Mouse (Mus musculus) inflammation-experienced regulatory T-cells, adult 6 months (primary cell): ENCODE results near the gene Stmn1. TPM values are rescaled to one million over a fixed set of nuclear protein-coding genes. Genes with fewer than 3 reads are reported as not detected.

Experiments
- ATAC-seq: one replicate; pipeline ENCODE4 v1.8.0; 2017
- polyA plus RNA-seq, 3 experiments: library from polyadenylated mRNA; unstranded; fragments of 100-300 nt; shearing (Covaris generic); gene quantifications; one replicate each; pipeline ENCODE4 v1.2.1; 2017

Gene Stmn1
- 100 to 1,000 TPM in 1 of 3 experiments, 10 to 100 TPM in 2; 62.2 to 637 (median 91.9) TPM for polyA plus RNA-seq

DNA sequence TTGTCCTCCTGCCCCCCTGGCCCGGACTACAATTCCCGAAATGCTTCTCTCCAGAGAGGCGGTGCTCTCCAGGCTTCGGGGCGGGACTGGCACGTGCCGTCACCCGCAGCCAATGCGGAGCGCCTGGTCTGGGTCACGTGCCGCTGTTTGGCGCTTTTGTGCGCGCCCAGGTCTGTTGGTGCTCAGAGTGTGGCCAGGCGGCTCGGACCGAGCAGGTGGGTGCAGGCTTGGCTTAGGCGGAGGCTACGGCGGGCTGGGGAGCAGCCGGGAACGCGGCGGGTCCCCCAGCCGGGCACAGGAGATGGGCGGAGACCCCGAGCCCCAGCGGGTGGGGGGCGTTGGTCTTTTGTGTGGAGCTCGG, at the start of gene Stmn1:
Gene Stmn1 (plus strand): TSS at position 106 of the 361 bp plus-strand sequence.
- peak; percentile 87 for ATAC-seq

DNA sequence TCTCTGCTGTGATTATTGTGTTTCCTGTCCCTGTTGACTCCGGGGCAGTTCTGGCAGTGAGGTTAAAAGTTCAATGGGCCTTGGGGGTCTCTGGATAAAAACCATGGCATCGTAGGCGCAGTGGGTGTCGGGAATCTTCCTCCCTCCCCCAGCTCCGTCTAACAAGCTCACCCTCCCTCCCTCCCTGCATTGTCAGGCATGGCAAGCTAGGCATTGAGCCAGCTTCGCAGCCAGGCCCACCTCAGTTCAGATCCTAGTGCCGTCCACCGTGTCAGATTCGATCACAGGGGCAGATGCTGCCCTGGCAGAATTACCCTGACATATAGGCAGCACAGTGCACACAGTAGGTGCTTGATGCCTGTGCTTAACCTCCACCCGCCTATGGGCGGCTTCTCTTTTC, 46.1 kb upstream of the Stmn1 start:
- ATAC-seq = no peak

DNA sequence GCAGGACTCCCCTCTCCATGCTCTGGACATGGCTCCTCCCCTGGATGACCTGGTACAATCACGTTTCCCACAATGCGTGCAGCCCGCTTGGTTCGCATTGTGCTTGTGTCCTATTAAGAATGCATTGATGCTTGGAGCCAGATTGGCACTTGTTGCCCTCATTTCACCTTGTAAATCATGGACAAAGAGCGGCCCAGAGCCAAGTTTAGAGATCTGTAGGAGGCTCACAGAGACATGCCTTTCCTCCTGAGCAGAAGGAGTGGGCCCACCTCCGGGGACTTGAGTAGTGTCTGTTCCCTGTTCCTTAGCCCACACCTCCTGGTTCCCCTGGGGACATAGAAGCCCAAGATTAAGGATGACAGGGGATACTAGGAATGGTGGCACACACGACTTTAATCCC, 44.2 kb upstream of the Stmn1 start:
- ATAC-seq = no peak

DNA sequence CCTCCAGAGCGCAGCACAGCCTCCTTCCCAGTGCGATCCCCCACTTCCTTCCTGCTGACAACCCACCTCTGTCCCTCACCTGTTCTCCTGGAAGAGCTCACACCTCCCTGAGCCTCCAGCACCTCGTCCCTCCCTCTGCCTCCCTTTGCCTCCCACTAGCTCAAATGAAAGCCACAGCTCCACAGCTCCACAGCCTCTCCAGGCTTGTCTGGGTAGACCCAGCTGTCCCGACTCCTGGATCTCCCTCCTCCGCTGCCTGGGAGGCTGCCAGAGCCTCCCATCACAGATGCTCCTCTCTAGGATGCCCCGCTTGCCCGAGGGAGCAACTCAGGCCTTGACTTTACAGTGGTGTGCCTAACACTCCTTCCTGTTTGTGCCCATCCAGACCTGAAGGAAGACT, 43.0 kb upstream of the Stmn1 start:
- ATAC-seq = no peak

DNA sequence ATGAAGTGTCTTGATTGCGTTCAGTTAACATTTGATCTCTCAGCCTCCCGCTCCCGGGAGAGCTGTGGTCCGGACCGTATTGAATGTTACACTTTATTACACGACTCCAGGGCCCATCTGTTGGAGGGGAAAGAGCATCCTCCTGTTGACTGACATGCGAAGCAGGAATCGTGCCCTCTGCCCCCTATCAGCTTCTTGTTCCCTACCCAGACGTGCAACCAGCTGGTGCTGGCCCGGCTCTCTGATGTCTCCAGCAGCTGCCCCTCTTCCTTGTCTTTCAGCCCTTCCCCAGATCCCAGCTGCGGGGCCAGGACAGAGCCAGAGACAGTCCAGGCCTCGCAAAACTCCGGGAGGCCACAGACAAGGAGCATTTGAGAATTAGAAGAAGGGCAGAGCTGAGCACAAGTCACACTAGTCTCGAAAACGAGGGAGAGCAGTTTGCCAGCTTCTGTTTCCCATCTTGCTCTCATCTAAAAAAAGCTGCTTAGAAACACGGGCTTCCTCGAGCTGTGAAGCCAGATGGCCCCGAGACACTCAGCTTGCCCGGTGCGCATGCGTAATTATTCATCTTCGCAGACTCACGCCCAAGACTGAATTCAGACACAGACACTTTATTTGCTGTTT, 37.6 kb upstream of the Stmn1 start:
- ATAC-seq = no peak

DNA sequence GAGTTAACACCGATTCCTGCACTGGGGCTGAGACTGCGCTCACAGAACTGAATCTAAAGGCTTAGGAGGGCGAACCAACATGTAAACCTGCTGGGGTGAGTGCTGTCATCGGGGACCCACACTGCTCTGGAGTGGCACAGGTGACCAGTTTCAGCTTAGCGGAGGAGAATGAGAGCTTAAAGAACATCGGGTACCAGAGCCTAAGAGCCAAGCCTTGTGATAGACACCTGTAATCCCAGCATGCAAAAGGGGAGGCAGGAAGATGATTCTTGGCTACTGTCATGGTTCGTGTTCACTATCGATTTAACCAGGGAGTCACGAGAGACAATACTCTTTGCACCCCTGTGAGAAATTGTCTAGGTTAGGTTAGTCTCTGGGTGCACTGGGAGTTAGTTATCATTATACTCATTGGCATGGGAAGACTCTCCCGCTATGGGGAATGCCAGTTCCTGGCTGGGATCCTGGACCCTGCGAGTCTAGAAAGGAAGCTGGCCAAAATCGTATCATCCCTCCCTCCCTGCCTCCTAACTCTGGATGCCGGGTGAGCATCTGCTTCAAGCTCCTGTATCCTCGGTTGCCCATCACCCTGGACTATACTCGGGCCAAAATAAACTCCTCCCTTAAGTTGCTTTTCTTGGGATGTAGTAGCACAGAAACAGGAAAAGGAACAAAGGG, 35.3 kb upstream of the Stmn1 start:
- ATAC-seq = no peak

DNA sequence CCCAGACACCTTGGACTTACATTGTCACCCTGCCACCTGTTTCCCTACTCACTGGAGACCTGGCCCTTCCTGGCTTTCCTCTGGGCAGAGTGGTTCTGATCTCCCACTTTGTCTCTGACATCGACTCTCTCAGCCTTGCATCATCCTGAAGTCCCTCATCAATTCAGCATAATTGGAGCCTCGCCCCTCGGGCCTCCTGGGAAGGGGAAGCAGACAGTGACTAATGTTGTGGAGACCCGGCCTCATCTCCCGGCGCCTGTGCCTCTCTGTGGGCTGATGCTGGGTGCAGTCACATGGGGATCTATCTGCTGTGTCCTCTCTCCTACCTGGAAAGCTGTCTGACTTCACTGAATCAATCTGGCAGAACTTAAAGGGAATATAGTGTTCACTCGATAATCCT, 31.9 kb upstream of the Stmn1 start:
- no peak for ATAC-seq

DNA sequence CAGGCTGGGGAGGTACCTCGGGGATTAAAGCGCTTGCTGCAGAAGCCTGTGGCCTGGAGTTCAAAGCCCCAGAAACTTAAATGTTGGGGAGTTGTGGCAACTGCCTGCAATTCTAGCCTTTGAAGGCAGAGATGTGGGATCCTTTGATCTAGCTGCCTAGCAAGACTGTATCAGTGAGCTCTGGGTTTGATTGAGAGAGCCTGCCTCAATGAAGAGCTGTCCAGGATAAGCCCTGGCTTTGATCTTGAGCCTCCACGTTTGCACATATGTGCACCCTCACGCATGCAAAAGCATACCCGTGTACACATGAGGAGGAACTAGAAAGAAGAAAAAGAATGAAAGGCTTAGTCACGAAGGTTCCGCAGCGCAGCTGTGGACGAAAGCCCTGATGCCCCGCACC, 31.5 kb upstream of the Stmn1 start:
- no peak for ATAC-seq

DNA sequence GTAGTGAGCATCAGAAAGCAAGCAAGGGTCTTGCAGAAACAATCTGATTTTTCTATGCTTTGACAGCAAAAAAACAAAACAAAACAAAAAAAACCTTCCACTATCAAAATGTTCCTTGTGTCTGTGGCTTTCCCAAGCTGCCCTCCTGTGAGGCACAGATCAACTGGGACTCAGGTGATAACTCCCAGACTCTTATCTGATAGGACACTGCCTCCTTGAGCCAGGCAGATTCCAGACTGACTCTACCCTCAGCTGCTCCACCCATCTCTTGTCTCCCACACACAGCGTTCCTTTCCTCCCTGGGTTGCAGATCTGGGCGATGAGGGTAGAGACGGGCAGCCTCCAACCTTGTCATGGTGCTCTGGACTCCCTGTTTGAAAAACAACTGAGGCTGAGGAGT, 29.0 kb upstream of the Stmn1 start:
- no peak for ATAC-seq

DNA sequence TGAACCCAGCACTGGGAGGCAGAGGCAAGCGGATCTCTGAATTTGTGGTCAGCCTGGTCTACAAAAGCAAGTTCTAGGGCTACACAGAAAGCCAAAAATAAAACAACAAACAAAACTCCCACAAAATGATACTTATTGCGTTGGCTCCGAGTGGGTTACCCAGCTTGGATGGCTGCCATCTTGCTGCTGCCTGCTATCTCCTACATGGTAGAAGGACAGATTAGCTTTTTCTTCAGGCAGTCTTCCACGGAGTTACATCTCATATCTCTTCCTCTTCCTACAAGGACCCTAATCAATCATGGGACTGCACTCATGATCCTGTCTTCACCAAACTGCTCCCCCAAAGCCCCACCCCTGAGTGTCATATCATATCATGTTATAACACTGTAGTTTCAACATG, 28.2 kb upstream of the Stmn1 start:
- no peak for ATAC-seq

DNA sequence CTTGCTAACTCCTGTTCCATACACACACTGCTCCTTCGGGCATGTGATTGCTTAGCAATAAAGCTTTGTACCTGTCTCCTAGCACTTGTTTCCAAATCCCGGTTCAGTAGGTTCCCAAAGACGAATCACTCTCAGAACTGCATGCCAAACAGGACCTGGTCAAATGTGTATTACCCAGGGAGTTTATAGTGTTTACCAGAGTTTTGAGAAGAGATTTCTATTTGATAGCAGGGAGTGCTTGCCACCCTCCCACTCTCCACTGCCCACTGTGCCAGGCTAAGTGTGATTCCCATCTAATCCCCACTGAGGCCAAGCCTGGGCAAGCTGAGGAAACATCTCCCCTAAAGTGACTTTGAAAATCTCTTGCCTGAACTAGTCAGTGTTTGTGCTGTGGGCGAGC, 25.9 kb upstream of the Stmn1 start:
- ATAC-seq = no peak

DNA sequence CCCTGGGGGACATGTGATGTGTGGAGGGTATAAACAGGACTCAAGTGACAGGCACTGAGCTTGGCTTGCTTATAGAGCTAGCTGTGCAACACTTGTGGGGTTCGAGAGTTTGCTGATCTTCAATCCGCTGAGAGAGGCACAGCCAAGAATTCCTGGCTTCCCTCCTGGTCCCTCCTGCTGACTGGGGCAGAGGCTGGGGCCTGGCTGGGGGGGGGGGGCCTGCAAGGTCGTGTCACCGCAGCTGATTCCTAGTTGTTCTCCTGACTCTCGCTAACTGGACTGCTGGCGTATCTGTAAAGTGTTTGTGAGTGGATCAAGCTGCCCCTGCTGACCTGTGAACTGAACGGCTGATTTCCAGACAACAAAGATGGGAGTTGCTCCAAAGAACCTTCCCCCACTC, 24.5 kb upstream of the Stmn1 start:
- no peak for ATAC-seq

DNA sequence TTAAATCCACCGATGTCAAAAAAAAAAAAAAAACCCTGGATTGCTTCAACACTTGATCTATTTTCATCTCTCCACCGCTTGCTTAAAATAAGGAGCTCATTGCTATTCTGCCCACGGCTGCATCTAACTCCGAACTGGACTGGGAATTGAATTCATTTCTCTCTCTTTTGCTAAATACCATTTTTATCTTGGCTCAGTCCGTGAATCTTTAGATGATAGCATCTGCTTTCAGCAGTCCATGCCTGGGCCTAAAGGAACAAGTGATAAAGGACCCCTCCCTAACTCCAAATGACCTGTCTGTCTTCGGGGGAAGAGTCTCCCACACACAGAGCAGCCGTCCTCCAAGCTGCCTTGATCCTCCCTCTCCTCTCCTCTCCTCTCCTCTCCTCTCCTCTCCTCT, 23.2 kb upstream of the Stmn1 start:
- ATAC-seq = no peak

DNA sequence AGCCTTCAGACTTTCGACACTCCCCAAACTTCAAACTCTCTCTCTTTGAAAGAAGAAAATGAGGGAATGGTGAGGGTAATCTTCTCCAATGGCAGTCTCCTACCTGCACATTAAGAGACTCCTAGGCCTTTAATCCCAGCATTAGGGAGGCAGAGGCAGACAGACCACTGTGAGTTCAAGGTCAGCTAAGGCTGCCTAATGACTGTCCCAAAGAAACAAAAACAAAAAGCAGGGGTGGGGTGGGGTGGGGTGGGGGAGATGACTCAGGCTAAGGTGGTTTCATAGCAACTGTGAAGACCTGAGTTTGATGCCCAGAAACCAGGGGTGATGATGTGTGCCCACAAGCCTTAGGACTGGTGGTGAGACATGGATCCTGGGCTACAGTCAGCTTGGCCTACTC, 22.6 kb upstream of the Stmn1 start:
- ATAC-seq = no peak

DNA sequence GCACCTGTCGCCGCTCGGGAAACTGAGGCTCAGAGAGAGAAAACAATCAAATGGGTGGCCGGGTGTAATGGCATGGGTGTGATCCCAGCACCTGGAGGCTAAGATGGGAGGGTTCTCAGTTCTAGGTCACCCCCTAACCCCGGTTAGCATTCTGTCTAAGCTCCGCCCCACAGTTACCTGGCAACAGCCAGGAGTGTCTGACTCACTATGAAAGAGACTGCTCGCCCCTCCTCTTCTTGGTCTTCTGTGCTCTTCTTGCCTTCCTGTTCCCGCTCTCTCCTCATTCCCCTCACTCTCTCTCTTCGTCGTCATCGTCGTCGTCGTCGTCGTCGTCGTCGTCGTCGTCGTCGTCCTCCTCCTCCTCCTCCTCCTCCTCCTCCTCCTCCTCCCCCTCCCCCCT, 20.2 kb upstream of the Stmn1 start:
- ATAC-seq = no peak

DNA sequence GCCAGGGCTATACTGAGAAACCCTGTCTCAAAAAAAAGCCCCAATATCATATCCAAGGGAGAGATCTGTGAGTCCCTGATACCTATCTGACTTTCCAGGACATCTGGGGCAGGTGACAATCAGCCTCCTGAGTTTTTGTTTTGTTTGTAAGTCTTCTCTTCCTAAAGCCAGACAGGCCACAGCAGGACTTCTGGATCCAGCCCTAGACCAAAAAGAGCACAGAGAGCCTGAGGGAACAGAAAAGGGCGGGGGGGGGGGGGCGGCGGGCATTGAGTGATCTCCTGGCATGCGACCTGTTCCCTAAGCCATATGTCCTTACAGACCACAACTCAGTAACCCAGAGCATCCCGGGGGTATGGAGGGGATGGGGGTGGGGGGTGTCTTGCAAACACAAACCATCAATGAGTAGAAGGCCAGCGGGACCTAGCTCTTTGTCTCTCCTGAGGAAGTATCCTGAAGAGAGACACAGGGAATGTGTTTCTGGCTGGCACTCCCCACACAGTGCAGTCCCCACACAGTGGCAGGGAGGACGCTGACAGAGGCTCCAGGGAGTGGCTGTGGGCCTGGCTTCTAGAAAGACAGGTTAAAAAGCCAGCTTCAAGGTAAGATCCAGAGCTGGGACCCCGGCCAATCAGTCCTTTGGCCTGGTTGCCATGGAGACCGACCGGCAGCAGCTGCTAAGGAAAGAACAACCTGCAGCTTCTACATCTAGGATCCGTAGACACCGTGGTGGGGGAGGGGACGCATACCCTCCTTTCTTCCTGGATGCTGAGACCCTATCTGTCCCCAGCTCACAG, 18.3 kb upstream of the Stmn1 start:
- ATAC-seq = no peak

DNA sequence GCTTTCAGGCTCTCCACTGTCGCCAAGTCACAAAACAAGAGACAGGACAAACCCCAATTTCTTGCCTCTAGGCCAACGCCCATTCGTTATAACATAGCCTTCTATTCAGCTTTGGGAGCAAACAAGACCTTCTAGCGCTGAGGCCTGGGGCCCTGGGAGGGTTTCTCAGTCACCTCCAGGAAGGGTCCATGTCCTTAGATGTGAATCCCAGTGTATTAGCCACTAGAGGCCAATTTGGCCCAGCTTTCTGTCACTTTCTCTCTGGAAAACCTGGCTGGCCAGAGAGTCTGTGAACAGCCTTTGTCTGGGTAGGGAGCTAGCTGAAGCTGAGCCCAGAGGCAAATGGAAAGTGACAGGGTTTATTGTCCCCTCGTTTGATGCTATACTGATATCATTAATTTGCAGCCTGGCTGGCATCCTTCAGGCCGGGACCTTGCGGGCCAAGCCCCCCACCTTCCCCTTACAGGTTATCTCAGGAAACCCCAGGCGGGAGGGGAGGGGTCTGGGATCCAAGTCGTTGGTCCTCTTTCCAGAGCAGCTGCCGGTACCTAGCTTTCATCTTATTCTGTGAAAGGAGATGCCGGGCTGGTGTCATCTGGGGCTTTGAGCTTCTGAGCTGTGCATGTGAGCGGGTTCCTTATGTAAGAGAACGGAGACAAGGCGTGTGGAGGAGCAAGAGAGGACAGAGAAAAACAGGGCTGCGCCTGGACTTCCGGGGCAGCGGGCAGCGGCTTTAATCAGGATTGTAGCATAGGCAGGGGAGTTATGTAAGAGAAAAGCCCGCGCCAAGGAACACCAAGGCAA, 17.5 kb upstream of the Stmn1 start:
- no peak for ATAC-seq

DNA sequence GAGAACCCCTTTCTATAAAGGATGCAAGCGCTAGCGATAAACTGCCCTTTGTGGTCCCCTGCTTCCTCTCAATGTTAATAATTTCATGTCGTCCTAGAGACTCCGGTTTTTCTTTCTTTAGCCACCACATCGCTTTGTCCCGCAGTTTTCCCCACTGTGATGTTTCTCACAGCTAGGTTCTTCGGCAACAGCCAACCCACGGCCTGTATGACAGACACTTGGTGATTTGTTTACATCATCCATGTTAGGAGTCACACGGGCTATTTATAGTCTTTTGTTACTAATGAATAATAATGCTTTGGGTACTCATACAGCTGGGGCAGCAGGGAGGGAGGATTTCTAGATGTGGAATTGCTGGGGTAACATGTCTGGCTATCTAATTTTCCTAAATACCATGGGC, 16.6 kb upstream of the Stmn1 start:
- no peak for ATAC-seq

DNA sequence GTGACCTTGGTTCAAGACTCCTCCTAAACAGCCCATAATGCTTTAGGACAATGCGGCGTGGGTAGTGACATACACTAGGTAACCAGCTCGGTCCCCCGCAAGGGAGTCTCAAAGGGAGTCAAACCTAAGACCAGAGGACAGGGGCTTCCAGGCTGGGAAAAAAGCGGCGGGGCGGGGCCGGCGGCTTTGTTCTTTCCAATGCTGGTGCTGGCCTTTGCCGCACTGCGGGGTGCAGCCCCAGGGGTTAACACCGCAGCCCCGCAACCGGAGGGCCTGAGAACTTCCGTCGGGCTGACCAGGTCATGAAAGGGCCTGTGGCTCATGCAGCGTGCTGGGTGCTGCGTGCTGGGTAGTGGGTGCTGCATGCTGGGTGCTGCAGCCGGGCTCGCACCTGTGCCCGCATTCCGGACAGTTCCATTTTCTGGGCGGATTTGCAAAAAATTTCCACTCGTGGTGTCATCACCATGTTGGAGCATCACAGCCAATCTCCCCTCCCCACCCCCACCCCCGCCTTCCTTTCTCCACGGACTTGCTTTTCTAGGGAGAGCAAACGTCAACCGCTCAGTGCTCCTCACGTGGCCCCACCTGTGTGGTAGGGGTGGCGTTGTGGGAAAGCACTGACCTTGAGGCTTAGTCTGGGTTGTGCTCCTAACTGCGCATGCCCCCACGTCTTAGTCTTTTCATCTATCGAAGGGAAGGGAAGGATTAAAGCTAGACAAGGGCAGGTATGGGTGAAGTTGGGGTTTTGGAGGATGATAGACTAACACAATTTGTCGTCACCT, 14.3 kb upstream of the Stmn1 start:
- ATAC-seq = no peak

DNA sequence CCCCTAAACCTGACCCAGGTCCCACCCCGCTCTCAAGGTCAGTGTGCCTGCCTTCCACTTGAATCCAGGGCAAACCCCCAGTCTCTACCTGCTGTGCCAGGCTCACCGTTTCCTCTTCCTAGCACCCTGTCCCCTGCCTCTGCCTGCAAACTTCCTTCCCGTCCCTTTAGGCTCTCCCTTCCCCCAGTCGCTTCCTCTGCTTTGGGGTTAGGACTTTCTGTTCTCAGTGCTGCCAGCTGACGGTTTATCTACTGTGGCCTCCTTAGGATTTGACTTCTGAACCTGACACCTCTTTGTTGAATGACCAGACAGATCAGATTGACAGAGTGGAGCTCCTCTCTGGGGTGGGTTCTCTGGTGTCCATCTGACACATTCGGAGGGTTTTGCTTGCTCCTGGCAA, 12.8 kb upstream of the Stmn1 start:
- ATAC-seq = no peak

DNA sequence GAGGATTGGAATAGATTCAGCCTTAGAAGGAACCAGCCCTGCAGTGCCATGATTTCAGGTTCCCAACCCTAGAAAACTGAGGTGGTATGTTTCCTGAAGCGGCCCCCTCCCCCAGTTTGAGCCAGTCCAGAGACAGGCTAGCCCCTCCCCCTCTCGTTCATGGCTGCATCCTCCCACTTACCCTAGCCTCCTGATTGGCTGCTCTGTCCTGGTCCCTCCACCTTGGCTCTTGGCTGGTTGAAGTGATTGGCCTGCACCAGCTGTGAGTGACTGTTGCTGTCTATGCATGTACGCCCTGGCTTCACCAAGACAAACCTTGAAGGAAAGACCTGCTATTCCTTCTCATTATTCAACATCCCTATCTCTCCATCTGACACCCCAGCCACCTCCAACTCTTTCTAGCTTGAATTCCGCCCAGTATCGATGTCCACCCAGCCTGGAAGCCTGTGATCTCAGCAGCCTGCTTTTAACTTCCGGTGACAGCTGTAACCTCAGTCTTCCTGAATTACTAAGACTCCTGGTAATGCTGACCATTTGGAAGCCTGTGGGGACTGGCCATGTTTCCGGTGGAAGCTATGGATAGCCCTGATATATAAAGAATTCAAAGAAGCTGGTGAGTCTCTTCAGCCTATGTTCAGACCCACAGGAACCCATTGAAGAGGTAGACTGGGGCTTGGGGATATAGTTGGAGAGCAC, 10.8 kb upstream of the Stmn1 start:
- ATAC-seq = no peak

DNA sequence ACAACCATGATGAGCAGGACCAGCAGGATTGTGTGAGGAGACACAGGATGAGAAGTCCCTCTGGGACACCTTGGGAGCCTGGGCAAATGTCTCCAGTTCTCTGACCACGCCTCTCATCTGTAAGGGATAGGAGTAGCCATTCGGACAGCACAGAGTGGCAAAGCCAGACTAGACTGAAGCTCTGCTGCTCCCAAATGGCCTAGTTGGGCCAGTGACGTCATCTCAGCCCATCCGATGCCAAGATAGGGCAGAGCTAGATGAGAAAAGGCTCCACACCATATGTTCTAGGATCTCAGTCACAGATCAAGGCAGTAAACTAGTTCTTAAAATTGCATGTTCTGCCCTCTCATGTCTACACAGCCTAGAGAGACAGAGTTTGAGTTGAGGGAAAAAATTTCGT, 9.3 kb upstream of the Stmn1 start:
- no peak for ATAC-seq
